Comparison of ENCODE assay signal across 8 mouse cellular contexts in genomic region chr12:4906476-4906875, GRCm38 (mm10). TPM values are rescaled to one million over a fixed set of nuclear protein-coding genes. Genes with fewer than 3 reads are reported as not detected.
DNase-seq lines count a peak whose midpoint lies in the region; ATAC-seq and TF ChIP-seq lines count a peak whose summit lies in the region.

No protein-coding gene starts in this region.

- H3K9me3 ChIP-seq in megakaryocyte, embryonic 14.5 days: no peaks in the 10 kb centered on the region
- H3K9me3 ChIP-seq in forebrain, embryonic 12.5 days: no peaks in the 10 kb centered on the region
- H3K9me3 ChIP-seq in limb, embryonic 14.5 days (ENCODE audit: control insufficient read depth, low read length): no peaks in the 10 kb centered on the region
- no peaks in the 10 kb centered on the region for H3K9me3 ChIP-seq in stomach, embryonic 14.5 days (ENCODE audit: control insufficient read depth, low read depth, low read length)

- H3K4me1 ChIP-seq in megakaryocyte, embryonic 14.5 days: peaks cover 46% of the 10 kb centered on the region
- H3K4me1 ChIP-seq in forebrain, embryonic 12.5 days: no peaks in the 10 kb centered on the region
- no peaks in the 10 kb centered on the region for H3K4me1 ChIP-seq in limb, embryonic 14.5 days (ENCODE audit: control insufficient read depth, insufficient read depth, low read length)
- H3K4me1 ChIP-seq in stomach, embryonic 14.5 days (ENCODE audit: control insufficient read depth, insufficient read depth, low read length): no peaks in the 10 kb centered on the region

- H3K4me3 ChIP-seq in megakaryocyte, embryonic 14.5 days (replicated peaks): peak overlapping the region; percentile 95
- H3K4me3 ChIP-seq in forebrain, embryonic 12.5 days (replicated peaks): peak overlapping the region; percentile 73
- H3K4me3 ChIP-seq in limb, embryonic 14.5 days (replicated peaks; ENCODE audit: low read length): peak overlapping the region; percentile 76
- peak overlapping the region; percentile 74 for H3K4me3 ChIP-seq in stomach, embryonic 14.5 days (ENCODE audit: low read depth, low read length)

- H3K36me3 ChIP-seq in megakaryocyte, embryonic 14.5 days (replicated peaks; ENCODE audit: low read length): peaks cover 35% of the 10 kb centered on the region
- peaks cover 4% of the 10 kb centered on the region; the same call in 1 of the 2 replicates for H3K36me3 ChIP-seq in forebrain, embryonic 12.5 days (replicated peaks)
- H3K36me3 ChIP-seq in limb, embryonic 14.5 days (ENCODE audit: control insufficient read depth, insufficient read depth, low read length): no peaks in the 10 kb centered on the region; the same call in 1 of the 2 replicates
- H3K36me3 ChIP-seq in stomach, embryonic 14.5 days (ENCODE audit: control insufficient read depth, insufficient read depth, low read length): no peaks in the 10 kb centered on the region

- no peaks in the 10 kb centered on the region for H3K27me3 ChIP-seq in megakaryocyte, embryonic 14.5 days (replicated peaks)
- no peaks in the 10 kb centered on the region for H3K27me3 ChIP-seq in forebrain, embryonic 12.5 days
- H3K27me3 ChIP-seq in limb, embryonic 14.5 days (ENCODE audit: control insufficient read depth, insufficient read depth, low read length): no peaks in the 10 kb centered on the region
- H3K27me3 ChIP-seq in stomach, embryonic 14.5 days (ENCODE audit: control insufficient read depth, insufficient read depth, low read length): no peaks in the 10 kb centered on the region

- 0 out of 2 replicates have a peak overlapping the region, but pooled peaks have one; percentile 85 for H3K9ac ChIP-seq in forebrain, embryonic 12.5 days
- peak overlapping the region; percentile 84 for H3K9ac ChIP-seq in limb, embryonic 14.5 days (ENCODE audit: low read depth, low read length, severe bottlenecking)
- H3K9ac ChIP-seq in stomach, embryonic 14.5 days (replicated peaks; ENCODE audit: low read depth, low read length): no peak overlapping the region

- H3K4me2 ChIP-seq in forebrain, embryonic 12.5 days: peak overlapping the region; percentile 77
- H3K4me2 ChIP-seq in limb, embryonic 14.5 days (replicated peaks; ENCODE audit: low read depth, low read length, severe bottlenecking): peak overlapping the region; percentile 78
- peak overlapping the region; percentile 74 for H3K4me2 ChIP-seq in stomach, embryonic 14.5 days (replicated peaks; ENCODE audit: low read depth, low read length)

- no peak overlapping the region for H3K27ac ChIP-seq in forebrain, embryonic 12.5 days
- H3K27ac ChIP-seq in limb, embryonic 14.5 days (replicated peaks; ENCODE audit: low read depth, low read length): no peak overlapping the region; the same call in 1 of the 2 replicates
- no peak overlapping the region for H3K27ac ChIP-seq in stomach, embryonic 14.5 days (ENCODE audit: low read length)

- no peak for DNase-seq in limb, embryonic 14.5 days (ENCODE audit: low spot score)
- no peak for DNase-seq in frontal cortex, postnatal 14 days (ENCODE audit: low spot score in 2 of 2)
- no peak for DNase-seq in gastrocnemius, postnatal 10 days
- no peak for DNase-seq in right cerebral cortex, postnatal 14 days

- no peak for ATAC-seq in megakaryocyte, adult 5-6 weeks (ENCODE audit: poor library complexity, severe bottlenecking)
- no peak for ATAC-seq in forebrain, embryonic 12.5 days (ENCODE audit: low FRiP score)
- no peak for ATAC-seq in limb, embryonic 14.5 days (ENCODE audit: low FRiP score, low read depth)
- ATAC-seq in stomach, embryonic 14.5 days (ENCODE audit: insufficient number of reproducible peaks, insufficient read depth, low FRiP score, low read depth): no peak

- no peak for TF ChIP-seq POLR2A in limb, embryonic 14.5 days (IDR thresholded peaks at IDR 0.05; ENCODE audit: borderline replicate concordance, extremely low read depth, insufficient read depth, insufficient read length)

- WGBS in forebrain, embryonic 12.5 days: 65% methylated on average over 7 of the region's 7 CpGs
- 45% methylated on average over 7 of the region's 7 CpGs for WGBS in limb, embryonic 14.5 days
- WGBS in stomach, embryonic 14.5 days: 49% methylated on average over 7 of the region's 7 CpGs

RNA-seq across cellular contexts. Expression of gene Ubxn2a, which starts 1.0 kb away (rescaled TPM):
- polyA plus RNA-seq in megakaryocyte, embryonic 14.5 days (2012; ENCODE audit: insufficient read depth, low replicate concordance): 2.5 and 10.4 TPM in 2 replicates
- 9.1 and 10.9 TPM in 2 replicates for total RNA-seq in megakaryocyte, adult 5-6 weeks (2015)
- total RNA-seq in megakaryocyte, adult 5-6 weeks (2017): 18.6 and 22.8 TPM in 2 replicates
- 38.3 and 43.3 TPM in 2 replicates for polyA plus RNA-seq in forebrain, embryonic 12.5 days (2016; fragmentation: Nextera tagmentation; extraction: Ambion mirVana)
- polyA plus RNA-seq in limb, embryonic 14.5 days (2012; rRNA removed): 4.6 and 5.8 TPM in 2 replicates
- polyA plus RNA-seq in limb, embryonic 14.5 days (2014; fragmentation: Nextera tagmentation; extraction: Ambion mirVana): 18.2 and 22.9 TPM in 2 replicates
- polyA plus RNA-seq in stomach, embryonic 14.5 days (2014; fragmentation: Nextera tagmentation; extraction: Ambion mirVana): 20.6 and 26.2 TPM in 2 replicates
- total RNA-seq in gastrocnemius, postnatal 10 days (2021): 10 to 100 TPM; 44.6 to 53.0 TPM

RNA-seq across cellular contexts. Expression of gene Atad2b, which starts 10.7 kb away (rescaled TPM):
- 1.4 and 7.0 TPM in 2 replicates for polyA plus RNA-seq in megakaryocyte, embryonic 14.5 days (2012; ENCODE audit: insufficient read depth, low replicate concordance)
- 79.0 and 90.2 TPM in 2 replicates for total RNA-seq in megakaryocyte, adult 5-6 weeks (2015)
- total RNA-seq in megakaryocyte, adult 5-6 weeks (2017): 56.8 and 63.5 TPM in 2 replicates
- 24.0 and 24.9 TPM in 2 replicates for polyA plus RNA-seq in forebrain, embryonic 12.5 days (2016; fragmentation: Nextera tagmentation; extraction: Ambion mirVana)
- 23.1 and 25.0 TPM in 2 replicates for polyA plus RNA-seq in limb, embryonic 14.5 days (2012; rRNA removed)
- polyA plus RNA-seq in limb, embryonic 14.5 days (2014; fragmentation: Nextera tagmentation; extraction: Ambion mirVana): 16.2 and 19.5 TPM in 2 replicates
- 20.4 TPM in 2 replicates for polyA plus RNA-seq in stomach, embryonic 14.5 days (2014; fragmentation: Nextera tagmentation; extraction: Ambion mirVana)
- total RNA-seq in gastrocnemius, postnatal 10 days (2021): 10 to 100 TPM; 25.5 to 28.7 TPM

RNA-seq across cellular contexts. Expression of gene Mfsd2b, which starts 32.3 kb away (rescaled TPM):
- polyA plus RNA-seq in megakaryocyte, embryonic 14.5 days (2012; ENCODE audit: insufficient read depth, low replicate concordance): 312 and 347 TPM in 2 replicates
- 0.40 and 3.2 TPM in 2 replicates for total RNA-seq in megakaryocyte, adult 5-6 weeks (2015)
- total RNA-seq in megakaryocyte, adult 5-6 weeks (2017): 0.81 and 1.2 TPM in 2 replicates
- polyA plus RNA-seq in forebrain, embryonic 12.5 days (2016; fragmentation: Nextera tagmentation; extraction: Ambion mirVana): 2.0 and 2.5 TPM in 2 replicates
- 2.3 and 3.1 TPM in 2 replicates for polyA plus RNA-seq in limb, embryonic 14.5 days (2012; rRNA removed)
- 1.7 and 2.2 TPM in 2 replicates for polyA plus RNA-seq in limb, embryonic 14.5 days (2014; fragmentation: Nextera tagmentation; extraction: Ambion mirVana)
- polyA plus RNA-seq in stomach, embryonic 14.5 days (2014; fragmentation: Nextera tagmentation; extraction: Ambion mirVana): 0.80 and 1.4 TPM in 2 replicates
- 1 to 10 TPM in 1 of 2 experiments, under 1 TPM in 1; 0.78 to 1.3 TPM for total RNA-seq in gastrocnemius, postnatal 10 days (2021)

Comparison
In these comparisons a context has a peak if more than half of its experiments do, and no peak if none do; other contexts are left out.
1. RNA of gene Mfsd2b, which starts 32.3 kb away (polyA plus RNA-seq): 312 to 347 TPM in megakaryocyte, embryonic 14.5 days; 2.0 to 2.5 TPM in forebrain, embryonic 12.5 days, 1.7 to 3.1 TPM in limb, embryonic 14.5 days and 0.80 to 1.4 TPM in stomach, embryonic 14.5 days; every median in the first group is over 10 times any median in the second.
2. Peak in every context shown above with its lines, with median percentiles within 50 percentile points of each other: H3K4me3 ChIP-seq and H3K4me2 ChIP-seq.